Mouse (Mus musculus): ENCODE results near the gene Sars2. TPM values are rescaled to one million over a fixed set of nuclear protein-coding genes. Genes with fewer than 3 reads are reported as not detected.

Gene Sars2
- polyA plus RNA-seq, 1 experiment = 9.9 TPM

Other genes starting within 250 kb of the Sars2 start
- gene Ifnl2, start 231.5 kb upstream of the Sars2 start, polyA plus RNA-seq (2012; rRNA removed) = not detected in 2 replicates
- not detected in 2 replicates for gene Ifnl3, start 219.2 kb upstream of the Sars2 start, polyA plus RNA-seq (2012; rRNA removed)
- 0.27 TPM in 1 of 2 replicates, not detected in the other for gene Sycn, start 201.1 kb upstream of the Sars2 start, polyA plus RNA-seq (2012; rRNA removed)
- gene Nccrp1, start 194.7 kb upstream of the Sars2 start, polyA plus RNA-seq (2012; rRNA removed) = 0.67 and 1.1 TPM in 2 replicates
- 49.9 and 54.5 TPM in 2 replicates for gene Samd4b, start 143.8 kb upstream of the Sars2 start, polyA plus RNA-seq (2012; rRNA removed)
- gene Pak4, start 143.8 kb upstream of the Sars2 start, polyA plus RNA-seq (2012; rRNA removed) = 24.7 and 31.3 TPM in 2 replicates
- gene Acp7, start 110.7 kb upstream of the Sars2 start, polyA plus RNA-seq (2012; rRNA removed) = not detected in 2 replicates
- gene Fbxo27, start 49.1 kb upstream of the Sars2 start, polyA plus RNA-seq (2012; rRNA removed) = 9.4 and 12.6 TPM in 2 replicates
- 6.1 and 6.8 TPM in 2 replicates for gene Fbxo17, start 25.2 kb upstream of the Sars2 start, polyA plus RNA-seq (2012; rRNA removed)
- gene Mrps12, start 172 bp upstream of the Sars2 start, polyA plus RNA-seq (2012; rRNA removed) = 53.5 and 59.2 TPM in 2 replicates
- 0.06 TPM in 1 of 2 replicates, not detected in the other for gene Ccer2, start 14.2 kb downstream of the Sars2 start, polyA plus RNA-seq (2012; rRNA removed)
- 84.7 and 100 TPM in 2 replicates for gene Sirt2, start 24.7 kb downstream of the Sars2 start, polyA plus RNA-seq (2012; rRNA removed)
- gene Nfkbib, start 25.5 kb downstream of the Sars2 start, polyA plus RNA-seq (2012; rRNA removed) = 16.4 and 18.6 TPM in 2 replicates
- gene Rinl, start 47.0 kb downstream of the Sars2 start, polyA plus RNA-seq (2012; rRNA removed) = 2.6 and 4.1 TPM in 2 replicates
- gene Hnrnpl, start 66.5 kb downstream of the Sars2 start, polyA plus RNA-seq (2012; rRNA removed) = 325 and 346 TPM in 2 replicates
- 246 and 303 TPM in 2 replicates for gene Ech1, start 83.2 kb downstream of the Sars2 start, polyA plus RNA-seq (2012; rRNA removed)
- 29.4 and 39.9 TPM in 2 replicates for gene Lgals4, start 91.9 kb downstream of the Sars2 start, polyA plus RNA-seq (2012; rRNA removed)
- gene Lgals7, start 121.9 kb downstream of the Sars2 start, polyA plus RNA-seq (2012; rRNA removed) = 1.3 and 3.6 TPM in 2 replicates
- gene Capn12, start 139.4 kb downstream of the Sars2 start, polyA plus RNA-seq (2012; rRNA removed) = 0.66 and 0.73 TPM in 2 replicates
- 285 and 345 TPM in 2 replicates for gene Actn4, start 220.3 kb downstream of the Sars2 start, polyA plus RNA-seq (2012; rRNA removed)
- 368 and 380 TPM in 2 replicates for gene Eif3k, start 239.9 kb downstream of the Sars2 start, polyA plus RNA-seq (2012; rRNA removed)
- gene Map4k1, start 240.1 kb downstream of the Sars2 start, polyA plus RNA-seq (2012; rRNA removed) = 3.6 and 3.8 TPM in 2 replicates

All from urinary bladder, adult 2 months (tissue).